Mouse (Mus musculus): ENCODE data around the gene Orai1.

Orai1 gene

GRCm38 (mm10) chr5:122997205-122998204, 17.4 kb upstream of the Orai1 start:
- no peak for DNase-seq

GRCm38 (mm10) chr5:123000901-123001300, 14.0 kb upstream of the Orai1 start:
- DNase-seq: no peak

GRCm38 (mm10) chr5:123005716-123006592, 8.9 kb upstream of the Orai1 start:
- no peak for DNase-seq

GRCm38 (mm10) chr5:123008877-123009493, 5.9 kb upstream of the Orai1 start:
- DNase-seq: no peak

- DNase-seq: no peak
Measured at GRCm38 (mm10) chr5:123009873-123010272, 5.0 kb upstream of the Orai1 start.

GRCm38 (mm10) chr5:123010806-123011205, 4.1 kb upstream of the Orai1 start:
- no peak for DNase-seq

- no peak for DNase-seq
Measured at GRCm38 (mm10) chr5:123011705-123012104, 3.2 kb upstream of the Orai1 start.

- peak; percentile 75 for DNase-seq
Measured at GRCm38 (mm10) chr5:123013599-123014315, 1.1 kb upstream of the Orai1 start.

- no peak for DNase-seq
Measured at GRCm38 (mm10) chr5:123015915-123016314, 1.0 kb downstream of the Orai1 start.

GRCm38 (mm10) chr5:123017504-123017903, 2.6 kb downstream of the Orai1 start:
- DNase-seq: no peak

- DNase-seq: no peak
Measured at GRCm38 (mm10) chr5:123019336-123020016, 4.6 kb downstream of the Orai1 start.

GRCm38 (mm10) chr5:123020426-123020825, 5.6 kb downstream of the Orai1 start:
- DNase-seq: no peak

GRCm38 (mm10) chr5:123021438-123021837, 6.6 kb downstream of the Orai1 start:
- no peak for DNase-seq

GRCm38 (mm10) chr5:123023049-123023448, 8.2 kb downstream of the Orai1 start:
- DNase-seq: no peak

GRCm38 (mm10) chr5:123024312-123024711, 9.4 kb downstream of the Orai1 start:
- no peak for DNase-seq

GRCm38 (mm10) chr5:123024965-123025573, 10.2 kb downstream of the Orai1 start:
- DNase-seq: no peak

GRCm38 (mm10) chr5:123026414-123026813, 11.5 kb downstream of the Orai1 start:
- DNase-seq: no peak

GRCm38 (mm10) chr5:123027436-123027835, 12.6 kb downstream of the Orai1 start:
- no peak for DNase-seq

- no peak for DNase-seq
Measured at GRCm38 (mm10) chr5:123029729-123030128, 14.9 kb downstream of the Orai1 start.

GRCm38 (mm10) chr5:123031312-123031711, 16.4 kb downstream of the Orai1 start:
- DNase-seq: no peak

- no peak for DNase-seq
Measured at GRCm38 (mm10) chr5:123033646-123034160, 18.8 kb downstream of the Orai1 start.

Measured in thymus, postnatal 25 days (tissue).